Mouse (Mus musculus): ENCODE data around the gene Rpl3.

DNA sequence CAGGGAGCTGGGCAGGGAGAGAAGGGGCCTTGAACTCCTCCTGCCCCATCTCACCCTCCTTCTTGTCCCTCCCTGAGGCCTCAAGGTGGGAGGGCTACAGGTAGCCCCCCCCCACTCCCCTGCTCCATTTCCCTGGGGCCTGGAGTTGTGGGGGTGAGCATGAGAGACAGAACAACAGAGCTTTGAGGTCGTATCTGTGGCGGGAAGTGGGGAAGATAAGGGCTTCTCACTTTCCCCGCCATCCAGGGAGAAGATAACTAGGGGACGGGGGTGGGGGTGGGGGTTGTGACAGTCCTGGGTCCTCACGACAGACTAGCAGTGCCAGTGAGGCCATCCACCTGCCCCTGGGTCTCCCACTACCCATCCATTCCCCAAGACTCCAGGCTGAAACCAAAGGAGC lies 43.7 kb downstream of the Rpl3 start:
- TF ChIP-seq CTCF (IDR thresholded peaks at IDR 0.05; ENCODE audit: low read depth) (no peak), EP300 (optimal IDR thresholded peaks at IDR 0.05) (no peak)

Data from stomach, postnatal 0 days (tissue).